Mouse (Mus musculus) kidney, postnatal 0 days (tissue): ENCODE results near the gene Ablim2. TPM values are rescaled to one million over a fixed set of nuclear protein-coding genes. Genes with fewer than 3 reads are reported as not detected.

Experiments used
- ATAC-seq: fragments of 200-750 bp; cut with Nextera tagmentation; replicated peaks from 2 replicates; pipeline ENCODE4 v1.8.0; 2017; ENCODE audit warnings: low read depth, moderate number of reproducible peaks, moderate TSS enrichment, moderate library complexity; ENCODE audit not compliant: low FRiP score
- DNase-seq: peaks from one replicate; pipeline ENCODE4 v3.0.0-alpha.2; 2016; ENCODE audit warnings: low spot score
- H3K27ac ChIP-seq: fragments of 300-500 bp; sonication (generic); 2 replicates; pipeline ENCODE4 v1.5.1; 2014; ENCODE audit warnings: mild to moderate bottlenecking
- H3K27me3 ChIP-seq: fragments of 300-500 bp; sonication (generic); 2 replicates; pipeline ENCODE4 v1.6.1; 2014; ENCODE audit warnings: low read length, mixed read lengths; ENCODE audit not compliant: insufficient read depth
- H3K36me3 ChIP-seq: fragments of 300-500 bp; sonication (generic); 2 replicates; pipeline ENCODE4 v1.6.1; 2014; ENCODE audit warnings: low read length, mixed read lengths; ENCODE audit not compliant: insufficient read depth
- H3K4me1 ChIP-seq: fragments of 300-500 bp; sonication (generic); replicated peaks from 2 replicates; pipeline ENCODE4 v1.6.1; 2014; ENCODE audit warnings: antibody characterized with exemption, low read length, mixed read lengths; ENCODE audit not compliant: insufficient read depth
- H3K4me2 ChIP-seq: fragments of 300-500 bp; sonication (generic); 2 replicates; pipeline ENCODE4 v1.6.1; 2014; ENCODE audit warnings: mild to moderate bottlenecking, low read length, moderate library complexity, mixed read lengths
- H3K4me3 ChIP-seq: fragments of 300-500 bp; sonication (generic); replicated peaks from 2 replicates; pipeline ENCODE4 v1.5.1; 2014; ENCODE audit warnings: low read depth, low read length
- H3K9ac ChIP-seq: fragments of 300-500 bp; sonication (generic); 2 replicates; pipeline ENCODE4 v1.6.1; 2014; ENCODE audit warnings: low read depth, low read length
- H3K9me3 ChIP-seq: fragments of 300-500 bp; sonication (generic); replicated peaks from 2 replicates; pipeline ENCODE4 v1.6.1; 2016; ENCODE audit warnings: low read length, inconsistent platforms, mixed read lengths
- CTCF ChIP-seq: IDR thresholded peaks from 2 replicates; pipeline ENCODE4 v1.5.1; 2016; ENCODE audit warnings: antibody characterized with exemption, low read depth, mild to moderate bottlenecking, moderate library complexity
- WGBS: fragments of 180-500 bp; shearing (Covaris S2); extraction: QIAGEN DNeasy Blood & Tissue Kit; methylation state at CpG from one replicate; pipeline ENCODE4 v1.1.7; 2014; 5-methylcytosine and 5-hydroxymethylcytosine counted together
- polyA plus RNA-seq: library from polyadenylated mRNA; unstranded; fragments of >200 nt; fragmentation: Nextera tagmentation; extraction: Ambion mirVana; gene quantifications from 2 replicates; pipeline ENCODE4 v1.2.1, GENCODE M21; 2015

Gene Ablim2
- polyA plus RNA-seq, 1 experiment from 2014 or later, result 3.9 TPM

GRCm38 (mm10) chr5:35851485-35851884 is 93.8 kb downstream of the Ablim2 start:
- no peaks in the 10 kb centered on the region for H3K36me3 ChIP-seq
- no peak overlapping the region for H3K9ac ChIP-seq
- H3K4me3 ChIP-seq, result no peak overlapping the region
- no peak overlapping the region for H3K4me2 ChIP-seq
- ATAC-seq (no peak), DNase-seq (no peak)
- H3K4me1 ChIP-seq, result no peaks in the 10 kb centered on the region
- TF ChIP-seq CTCF, result no peak
- WGBS, result 82% methylated on average over 5 of the region's 5 CpGs
- H3K27ac ChIP-seq, result no peak overlapping the region
- no peaks in the 10 kb centered on the region for H3K9me3 ChIP-seq
- no peaks in the 10 kb centered on the region for H3K27me3 ChIP-seq

GRCm38 (mm10) chr5:35853463-35853862 is 95.8 kb downstream of the Ablim2 start:
- Histone ChIP-seq H3K27ac (no peak overlapping the region), H3K4me3 (no peak overlapping the region), H3K36me3 (no peaks in the 10 kb centered on the region), H3K9me3 (no peaks in the 10 kb centered on the region), H3K9ac (no peak overlapping the region), H3K4me1 (no peaks in the 10 kb centered on the region), H3K4me2 (no peak overlapping the region), H3K27me3 (no peaks in the 10 kb centered on the region)
- no peak for TF ChIP-seq CTCF
- no peak for DNase-seq
- WGBS, result 98% methylated on average over 4 of the region's 4 CpGs
- ATAC-seq, result no peak

GRCm38 (mm10) chr5:35856245-35856644 is 98.6 kb downstream of the Ablim2 start:
- no peak for ATAC-seq
- H3K36me3 ChIP-seq, result no peaks in the 10 kb centered on the region
- no peaks in the 10 kb centered on the region for H3K9me3 ChIP-seq
- H3K4me2 ChIP-seq, result no peak overlapping the region
- no peak overlapping the region for H3K4me3 ChIP-seq
- no peaks in the 10 kb centered on the region for H3K4me1 ChIP-seq
- H3K27ac ChIP-seq, result no peak overlapping the region
- no peak overlapping the region for H3K9ac ChIP-seq
- WGBS, result 46% methylated on average over 3 of the region's 3 CpGs
- H3K27me3 ChIP-seq, result no peaks in the 10 kb centered on the region
- no peak for TF ChIP-seq CTCF
- no peak for DNase-seq

- peak; percentile 97 for TF ChIP-seq CTCF
- 0 out of 2 replicates have a peak, but pooled peaks cover 3% of the 10 kb centered on the region for H3K4me1 ChIP-seq
- no peaks in the 10 kb centered on the region for H3K9me3 ChIP-seq
- H3K4me3 ChIP-seq, result no peak overlapping the region
- 19% methylated on average over 6 of the region's 6 CpGs for WGBS
- H3K27ac ChIP-seq, result no peak overlapping the region
- H3K9ac ChIP-seq, result no peak overlapping the region
- ATAC-seq (0 out of 2 replicates have a peak, but pooled peaks have one; percentile 36), DNase-seq (peak; percentile 87)
- H3K36me3 ChIP-seq, result no peaks in the 10 kb centered on the region
- no peaks in the 10 kb centered on the region for H3K27me3 ChIP-seq
- no peak overlapping the region for H3K4me2 ChIP-seq
Measured at GRCm38 (mm10) chr5:35858069-35858468, 100.4 kb downstream of the Ablim2 start.

GRCm38 (mm10) chr5:35861456-35861855 is 103.8 kb downstream of the Ablim2 start:
- no peak for TF ChIP-seq CTCF
- ATAC-seq, result no peak
- Histone ChIP-seq H3K9me3 (no peaks in the 10 kb centered on the region), H3K4me3 (no peak overlapping the region), H3K36me3 (no peaks in the 10 kb centered on the region), H3K4me1 (0 out of 2 replicates have a peak, but pooled peaks cover 3% of the 10 kb centered on the region), H3K9ac (no peak overlapping the region), H3K4me2 (no peak overlapping the region), H3K27me3 (no peaks in the 10 kb centered on the region), H3K27ac (no peak overlapping the region)
- DNase-seq, result no peak
- 97% methylated on average over 2 of the region's 2 CpGs for WGBS

- Histone ChIP-seq H3K9ac (no peak overlapping the region), H3K9me3 (no peaks in the 10 kb centered on the region), H3K27me3 (no peaks in the 10 kb centered on the region), H3K4me2 (no peak overlapping the region), H3K27ac (no peak overlapping the region), H3K4me1 (no peaks in the 10 kb centered on the region), H3K36me3 (no peaks in the 10 kb centered on the region), H3K4me3 (no peak overlapping the region)
- ATAC-seq, result peak; percentile 2; the same call in 1 of the 2 replicates
- no peak for DNase-seq
- no peak for TF ChIP-seq CTCF
- 69% methylated on average over 4 of the region's 4 CpGs for WGBS
Measured at GRCm38 (mm10) chr5:35869973-35870372, 112.3 kb downstream of the Ablim2 start.

- H3K27ac ChIP-seq, result no peak overlapping the region
- no peaks in the 10 kb centered on the region for H3K4me1 ChIP-seq
- DNase-seq (peak; percentile 91), ATAC-seq (peak; percentile 64)
- H3K36me3 ChIP-seq, result no peaks in the 10 kb centered on the region
- 58% methylated on average over 8 of the region's 8 CpGs for WGBS
- H3K9me3 ChIP-seq, result no peaks in the 10 kb centered on the region
- H3K4me3 ChIP-seq, result no peak overlapping the region
- no peak overlapping the region for H3K4me2 ChIP-seq
- peak; percentile 93 for TF ChIP-seq CTCF
- H3K9ac ChIP-seq, result no peak overlapping the region
- H3K27me3 ChIP-seq, result no peaks in the 10 kb centered on the region
Measured at GRCm38 (mm10) chr5:35870408-35871012, 112.8 kb downstream of the Ablim2 start.
